14 mouse cellular contexts compared by ENCODE assay signal in the genomic region with DNA sequence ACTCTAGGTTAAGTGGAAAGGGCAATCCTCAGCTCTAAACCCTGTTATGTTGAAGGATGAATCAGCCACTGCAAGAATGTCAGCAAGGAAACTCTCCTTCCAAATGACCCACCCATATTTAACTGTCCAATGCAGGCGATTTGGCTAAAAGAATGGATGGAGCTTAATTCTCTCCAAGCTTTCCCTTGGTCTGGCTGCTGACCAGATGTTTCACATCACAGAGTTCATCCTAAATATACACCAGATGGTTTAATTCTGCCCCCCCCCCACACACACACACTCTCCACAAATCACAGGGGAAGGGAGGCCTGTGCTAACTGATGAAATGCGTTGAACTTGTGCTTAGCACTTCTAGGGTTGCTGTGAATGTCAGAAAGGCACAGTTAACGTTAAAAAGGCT. TPM values are rescaled to one million over a fixed set of nuclear protein-coding genes. Genes with fewer than 3 reads are reported as not detected.
A peak's percentile ranks its signal among the peaks of the same experiment; 100 is the strongest.
DNase-seq lines count a peak whose midpoint lies in the region; ATAC-seq and TF ChIP-seq lines count a peak whose summit lies in the region.
"Had no signal": no experiment of that assay in that cellular context is flagged by ENCODE, and none has a peak within 500 bp of the region (broad histone marks: within the 10 kb centered on the region; RNA-seq: fewer than 3 reads in every experiment).

No protein-coding gene starts in this region.

- TF ChIP-seq EP300 in lung, postnatal 0 days (IDR thresholded peaks at IDR 0.05), result no peak

- no peak for TF ChIP-seq CTCF in lung, postnatal 0 days (IDR thresholded peaks at IDR 0.05)

- no peak overlapping the region for H3K27ac ChIP-seq in lung, postnatal 0 days (ENCODE audit: low read length)
- no peak overlapping the region for H3K27ac ChIP-seq in intestine, embryonic 15.5 days
- no peak overlapping the region for H3K27ac ChIP-seq in stomach, embryonic 15.5 days
- H3K27ac ChIP-seq: embryonic facial prominence, embryonic 12.5 days had no signal

- H3K9me3 ChIP-seq in lung, postnatal 0 days (ENCODE audit: low read length), result no peaks in the 10 kb centered on the region
- no peaks in the 10 kb centered on the region for H3K9me3 ChIP-seq in intestine, embryonic 15.5 days
- no peaks in the 10 kb centered on the region for H3K9me3 ChIP-seq in stomach, embryonic 15.5 days
- H3K9me3 ChIP-seq: embryonic facial prominence, embryonic 12.5 days had no signal

- H3K9ac ChIP-seq in lung, postnatal 0 days (replicated peaks; ENCODE audit: low read depth), result no peak overlapping the region
- no peak overlapping the region for H3K9ac ChIP-seq in intestine, embryonic 15.5 days
- H3K9ac ChIP-seq in stomach, embryonic 15.5 days, result no peak overlapping the region
- H3K9ac ChIP-seq: embryonic facial prominence, embryonic 12.5 days; forebrain, postnatal 0 days had no signal

- ATAC-seq in lung, postnatal 0 days, result peak; percentile 70
- peak; percentile 75 for ATAC-seq in intestine, embryonic 15.5 days
- peak; percentile 66; the same call in 1 of the 2 replicates for ATAC-seq in stomach, embryonic 15.5 days (ENCODE audit: insufficient read depth, low FRiP score, low read depth)
- ATAC-seq: forebrain, postnatal 0 days had no signal

- no peaks in the 10 kb centered on the region for H3K4me1 ChIP-seq in lung, postnatal 0 days (ENCODE audit: insufficient read depth, low read depth, low read length)
- peaks cover 6% of the 10 kb centered on the region; the same call in 1 of the 2 replicates for H3K4me1 ChIP-seq in intestine, embryonic 15.5 days (replicated peaks)
- H3K4me1 ChIP-seq in stomach, embryonic 15.5 days, result peaks cover 10% of the 10 kb centered on the region; the same call in 1 of the 2 replicates

- H3K27me3 ChIP-seq in lung, postnatal 0 days (replicated peaks; ENCODE audit: insufficient read depth, low read length), result no peaks in the 10 kb centered on the region
- 0 out of 2 replicates have a peak, but pooled peaks cover 3% of the 10 kb centered on the region for H3K27me3 ChIP-seq in intestine, embryonic 15.5 days (replicated peaks)
- H3K27me3 ChIP-seq in stomach, embryonic 15.5 days (replicated peaks), result no peaks in the 10 kb centered on the region
- H3K27me3 ChIP-seq: embryonic facial prominence, embryonic 12.5 days had no signal

- H3K36me3 ChIP-seq in lung, postnatal 0 days (ENCODE audit: insufficient read depth, low read length), result no peaks in the 10 kb centered on the region
- no peaks in the 10 kb centered on the region for H3K36me3 ChIP-seq in intestine, embryonic 15.5 days
- no peaks in the 10 kb centered on the region for H3K36me3 ChIP-seq in stomach, embryonic 15.5 days
- H3K36me3 ChIP-seq: embryonic facial prominence, embryonic 12.5 days had no signal

- intact Hi-C loops in heart, postnatal 10 days (cut with DNase I), result loop anchor here (5.0 kb wide), 1 partner anchor 55 kb away; no protein-coding TSS in a partner anchor
- intact Hi-C loops in left cerebral cortex, postnatal 10 days (cut with DNase I), result no loop called here

- H3K4me3 ChIP-seq in lung, postnatal 0 days (ENCODE audit: low read depth, low read length), result no peak overlapping the region
- H3K4me3 ChIP-seq in intestine, embryonic 15.5 days (replicated peaks), result no peak overlapping the region
- H3K4me3 ChIP-seq in stomach, embryonic 15.5 days (replicated peaks), result no peak overlapping the region
- H3K4me3 ChIP-seq: embryonic facial prominence, embryonic 12.5 days had no signal

- WGBS in lung, postnatal 0 days, result 46% methylated on average over 3 of the region's 3 CpGs
- WGBS in intestine, embryonic 15.5 days, result 39% methylated on average over 3 of the region's 3 CpGs
- 32% methylated on average over 3 of the region's 3 CpGs for WGBS in stomach, embryonic 15.5 days

- peak; percentile 37 to 56 for DNase-seq in heart, postnatal 10 days
- DNase-seq in heart, adult 11 months, result no peak
- DNase-seq in lung, postnatal 0 days (ENCODE audit: low spot score), result peak; percentile 70
- no peak for DNase-seq in lung, postnatal 14 days
- DNase-seq in left cerebral cortex, postnatal 10 days (ENCODE audit: extremely low spot score in 1 of 2, low spot score in 2 of 2), result no peak
- no peak for DNase-seq in urinary bladder, adult 2 months (ENCODE audit: low spot score)
- DNase-seq: forebrain, postnatal 0 days had no signal

- no peak overlapping the region for H3K4me2 ChIP-seq in lung, postnatal 0 days (replicated peaks; ENCODE audit: low read depth, low read length)
- no peak overlapping the region for H3K4me2 ChIP-seq in intestine, embryonic 15.5 days (replicated peaks)
- H3K4me2 ChIP-seq in stomach, embryonic 15.5 days, result no peak overlapping the region
- H3K4me2 ChIP-seq: embryonic facial prominence, embryonic 12.5 days had no signal

RNA-seq across cellular contexts. Expression of a gene that starts 21.4 kb away (rescaled TPM):
- not detected for total RNA-seq in heart, postnatal 10 days (2021)
- polyA plus RNA-seq in lung, postnatal 0 days (2015; fragmentation: Nextera tagmentation; extraction: Ambion mirVana), result not detected in 2 replicates
- polyA plus RNA-seq in intestine, embryonic 15.5 days (2015; fragmentation: Nextera tagmentation; extraction: Ambion mirVana), result not detected in 2 replicates
- polyA plus RNA-seq in stomach, embryonic 15.5 days (2015; fragmentation: Nextera tagmentation; extraction: Ambion mirVana), result not detected in 2 replicates
- total RNA-seq in left cerebral cortex, postnatal 10 days (2021), result under 1 TPM in 1 of 2 experiments, not detected in 1; 0.45 TPM
- polyA plus RNA-seq in urinary bladder, adult 2 months (2012; rRNA removed), result 0.26 TPM in 1 of 2 replicates, not detected in the other
- total RNA-seq: forebrain, postnatal 0 days; granulocyte monocyte progenitor cell, adult 5-6 weeks; heart, postnatal 25 days; left cerebral cortex, postnatal 25 days; MEL had no signal

Comparison
In these comparisons a context has a peak if more than half of its experiments do, and no peak if none do; other contexts are left out.
1. DNase-seq: peak in heart, postnatal 10 days (2 of 2) and lung, postnatal 0 days (single experiment); none in heart, adult 11 months (single experiment), lung, postnatal 14 days (single experiment), left cerebral cortex, postnatal 10 days (0 of 2) and urinary bladder, adult 2 months (single experiment).
2. Peak in every context shown above with its lines, with median percentiles within 50 percentile points of each other: ATAC-seq.